Mouse (Mus musculus) forebrain, embryonic 16.5 days (tissue): ENCODE measurements around the gene Col4a2. TPM values are rescaled to one million over a fixed set of nuclear protein-coding genes. Genes with fewer than 3 reads are reported as not detected.

ENCODE experiments used
- ATAC-seq: fragments of 200-750 bp; cut with Nextera tagmentation; 2 replicates; pipeline ENCODE4 v1.8.0; 2017; ENCODE audit warnings: mild to moderate bottlenecking, moderate library complexity
- H3K27ac ChIP-seq: fragments of 300-500 bp; sonication (generic); 2 replicates; pipeline ENCODE4 v1.5.1; 2014; ENCODE audit warnings: low read length, control low read depth
- H3K27me3 ChIP-seq: fragments of 300-500 bp; sonication (generic); replicated peaks from 2 replicates; pipeline ENCODE4 v1.6.1; 2014; ENCODE audit warnings: low read length; ENCODE audit not compliant: control insufficient read depth, insufficient read depth
- H3K36me3 ChIP-seq: fragments of 300-500 bp; sonication (generic); 2 replicates; pipeline ENCODE4 v1.6.1; 2014; ENCODE audit not compliant: control insufficient read depth, insufficient read depth
- H3K4me1 ChIP-seq: fragments of 300-500 bp; sonication (generic); replicated peaks from 2 replicates; pipeline ENCODE4 v1.6.1; 2014; ENCODE audit warnings: low read length; ENCODE audit not compliant: control insufficient read depth, insufficient read depth
- H3K4me2 ChIP-seq: fragments of 300-500 bp; sonication (generic); 2 replicates; pipeline ENCODE4 v1.6.1; 2014; ENCODE audit warnings: mild to moderate bottlenecking, low read length, control low read depth
- H3K4me3 ChIP-seq: fragments of 300-500 bp; sonication (generic); replicated peaks from 2 replicates; pipeline ENCODE4 v1.5.1; 2014; ENCODE audit warnings: mild to moderate bottlenecking, low read length, control low read depth
- H3K9ac ChIP-seq: fragments of 300-500 bp; sonication (generic); replicated peaks from 2 replicates; pipeline ENCODE4 v1.6.1; 2014; ENCODE audit warnings: low read depth, low read length, control low read depth
- H3K9me3 ChIP-seq: fragments of 300-500 bp; sonication (generic); 2 replicates; pipeline ENCODE4 v1.6.1; 2016; ENCODE audit warnings: low read length; ENCODE audit not compliant: control insufficient read depth
- WGBS: fragments of 180-500 bp; shearing (Covaris S2); extraction: QIAGEN DNeasy Blood & Tissue Kit; methylation state at CpG from one replicate; pipeline ENCODE4 v1.1.7; 2014; 5-methylcytosine and 5-hydroxymethylcytosine counted together
- polyA plus RNA-seq: library from polyadenylated mRNA; unstranded; fragments of >200 nt; fragmentation: Nextera tagmentation; extraction: Ambion mirVana; gene quantifications from 2 replicates; pipeline ENCODE4 v1.2.1, GENCODE M21; 2015

Col4a2 gene
- polyA plus RNA-seq, 1 experiment from 2014 or later = 29.1 TPM

DNA sequence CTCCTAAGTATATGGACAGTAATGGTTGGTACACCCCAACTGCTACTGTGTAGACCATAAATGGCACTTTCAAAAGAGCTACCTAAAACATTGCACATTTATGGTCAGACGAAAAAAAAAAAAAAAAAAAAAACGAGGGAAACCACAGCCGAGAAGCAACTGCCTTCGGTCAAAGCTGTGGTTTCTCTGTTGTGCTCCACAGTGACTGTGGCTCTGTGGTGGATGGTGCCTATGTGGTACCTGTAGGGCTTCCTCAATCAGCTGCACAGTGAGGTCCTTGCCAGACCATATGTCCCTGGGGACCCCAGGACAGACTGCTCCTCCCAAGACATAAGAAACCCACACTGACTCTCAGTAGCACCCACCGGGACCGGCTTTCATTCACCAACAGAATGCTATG is 36.3 kb upstream of the Col4a2 start:
- WGBS = 85% methylated on average over 6 of the region's 6 CpGs
- Histone ChIP-seq H3K9ac (no peak overlapping the region), H3K27me3 (no peaks in the 10 kb centered on the region), H3K4me3 (no peak overlapping the region), H3K4me2 (no peak overlapping the region), H3K4me1 (peaks cover 9% of the 10 kb centered on the region; the same call in 1 of the 2 replicates), H3K36me3 (no peaks in the 10 kb centered on the region), H3K27ac (no peak overlapping the region), H3K9me3 (no peaks in the 10 kb centered on the region)
- ATAC-seq = no peak

- no peak for ATAC-seq
- no peak overlapping the region for H3K27ac ChIP-seq
- H3K4me1 ChIP-seq = peaks cover 9% of the 10 kb centered on the region; the same call in 1 of the 2 replicates
- WGBS = 73% methylated on average over 3 of the region's 3 CpGs
- H3K9me3 ChIP-seq = no peaks in the 10 kb centered on the region
- no peaks in the 10 kb centered on the region for H3K36me3 ChIP-seq
- no peak overlapping the region for H3K9ac ChIP-seq
- H3K4me3 ChIP-seq = no peak overlapping the region
- H3K4me2 ChIP-seq = no peak overlapping the region
- H3K27me3 ChIP-seq = no peaks in the 10 kb centered on the region
Measured at GRCm38 (mm10) chr8:11277602-11278051, 35.0 kb upstream of the Col4a2 start.

GRCm38 (mm10) chr8:11278101-11278611 is 34.4 kb upstream of the Col4a2 start:
- no peak overlapping the region for H3K4me2 ChIP-seq
- no peak overlapping the region for H3K27ac ChIP-seq
- ATAC-seq = no peak
- H3K36me3 ChIP-seq = no peaks in the 10 kb centered on the region
- peaks cover 9% of the 10 kb centered on the region; the same call in 1 of the 2 replicates for H3K4me1 ChIP-seq
- no peak overlapping the region for H3K9ac ChIP-seq
- H3K9me3 ChIP-seq = no peaks in the 10 kb centered on the region
- 43% methylated on average over 4 of the region's 4 CpGs for WGBS
- H3K27me3 ChIP-seq = no peaks in the 10 kb centered on the region
- no peak overlapping the region for H3K4me3 ChIP-seq

- 45% methylated on average over 20 of the region's 20 CpGs for WGBS
- Histone ChIP-seq H3K9me3 (no peaks in the 10 kb centered on the region), H3K4me3 (no peak overlapping the region), H3K27ac (no peak overlapping the region), H3K27me3 (no peaks in the 10 kb centered on the region), H3K4me1 (peaks cover 9% of the 10 kb centered on the region; the same call in 1 of the 2 replicates), H3K4me2 (0 out of 2 replicates have a peak overlapping the region, but pooled peaks have one; percentile 11), H3K9ac (no peak overlapping the region), H3K36me3 (no peaks in the 10 kb centered on the region)
- ATAC-seq = no peak
Measured at GRCm38 (mm10) chr8:11279296-11279826, 33.2 kb upstream of the Col4a2 start.

- Histone ChIP-seq H3K4me1 (peaks cover 9% of the 10 kb centered on the region; the same call in 1 of the 2 replicates), H3K4me3 (no peak overlapping the region), H3K27me3 (no peaks in the 10 kb centered on the region), H3K4me2 (no peak overlapping the region), H3K9ac (no peak overlapping the region), H3K27ac (no peak overlapping the region), H3K9me3 (no peaks in the 10 kb centered on the region), H3K36me3 (no peaks in the 10 kb centered on the region)
- 78% methylated on average over 10 of the region's 10 CpGs for WGBS
- ATAC-seq = no peak
Measured at GRCm38 (mm10) chr8:11280721-11281268, 31.8 kb upstream of the Col4a2 start.

- 58% methylated on average over 10 of the region's 10 CpGs for WGBS
- no peaks in the 10 kb centered on the region for H3K36me3 ChIP-seq
- H3K9me3 ChIP-seq = no peaks in the 10 kb centered on the region
- no peak overlapping the region for H3K4me2 ChIP-seq
- ATAC-seq = no peak
- H3K4me1 ChIP-seq = peaks cover 9% of the 10 kb centered on the region; the same call in 1 of the 2 replicates
- H3K4me3 ChIP-seq = no peak overlapping the region
- no peak overlapping the region for H3K27ac ChIP-seq
- H3K9ac ChIP-seq = no peak overlapping the region
- H3K27me3 ChIP-seq = no peaks in the 10 kb centered on the region
Measured at GRCm38 (mm10) chr8:11282139-11282538, 30.5 kb upstream of the Col4a2 start.

- Histone ChIP-seq H3K27me3 (no peaks in the 10 kb centered on the region), H3K9ac (no peak overlapping the region), H3K4me2 (no peak overlapping the region), H3K27ac (no peak overlapping the region), H3K36me3 (no peaks in the 10 kb centered on the region), H3K4me3 (no peak overlapping the region), H3K4me1 (peaks cover 9% of the 10 kb centered on the region; the same call in 1 of the 2 replicates), H3K9me3 (no peaks in the 10 kb centered on the region)
- ATAC-seq = no peak
- WGBS = 72% methylated on average over 7 of the region's 7 CpGs
Measured at GRCm38 (mm10) chr8:11282696-11283095, 29.9 kb upstream of the Col4a2 start.

DNA sequence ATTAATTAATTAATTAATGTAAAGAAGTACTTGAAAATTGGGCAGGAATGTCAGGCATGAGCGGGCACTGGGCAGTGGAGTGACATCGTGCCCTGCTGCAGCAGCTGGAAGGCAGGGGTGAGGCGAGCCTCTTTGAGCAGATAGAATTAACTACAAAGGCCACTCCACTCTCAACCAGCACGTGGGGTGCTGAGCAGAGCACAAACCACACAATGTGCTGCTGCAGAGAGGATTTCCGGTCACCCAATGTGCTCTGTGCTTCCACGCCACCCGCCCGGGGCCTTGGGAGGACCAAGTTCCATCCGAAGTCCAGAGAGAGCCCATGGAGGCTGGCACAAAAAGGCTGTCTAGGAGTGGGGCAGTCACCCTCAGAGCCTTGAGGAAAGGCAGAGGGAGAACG is 29.4 kb upstream of the Col4a2 start:
- H3K9ac ChIP-seq = no peak overlapping the region
- no peak overlapping the region for H3K27ac ChIP-seq
- H3K27me3 ChIP-seq = no peaks in the 10 kb centered on the region
- H3K4me1 ChIP-seq = peaks cover 4% of the 10 kb centered on the region; the same call in 1 of the 2 replicates
- H3K9me3 ChIP-seq = no peaks in the 10 kb centered on the region
- ATAC-seq = no peak
- 38% methylated on average over 10 of the region's 10 CpGs for WGBS
- no peak overlapping the region for H3K4me3 ChIP-seq
- H3K36me3 ChIP-seq = no peaks in the 10 kb centered on the region
- no peak overlapping the region for H3K4me2 ChIP-seq

DNA sequence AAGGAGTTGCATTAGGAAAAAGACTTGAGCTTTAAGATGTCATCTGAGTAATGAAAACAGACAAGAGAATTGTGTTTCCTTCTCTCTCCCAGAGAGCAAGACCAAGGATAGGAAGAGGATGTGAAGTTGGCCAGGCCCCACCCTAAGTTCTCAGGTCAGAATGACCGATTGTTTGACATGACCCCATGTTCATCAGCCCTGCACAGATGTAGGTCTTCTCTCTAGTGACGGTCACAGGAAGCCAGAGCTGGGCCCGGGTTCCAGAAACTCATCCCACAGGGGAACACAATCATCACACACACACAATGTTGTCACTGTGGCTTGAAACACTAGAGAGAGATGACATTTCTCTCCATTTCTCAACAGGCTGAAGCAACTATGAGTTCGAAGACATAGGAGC is 27.2 kb upstream of the Col4a2 start:
- no peak overlapping the region for H3K9ac ChIP-seq
- no peak overlapping the region for H3K4me2 ChIP-seq
- 89% methylated on average over 4 of the region's 4 CpGs for WGBS
- H3K36me3 ChIP-seq = no peaks in the 10 kb centered on the region
- no peak for ATAC-seq
- H3K9me3 ChIP-seq = no peaks in the 10 kb centered on the region
- H3K4me3 ChIP-seq = no peak overlapping the region
- no peaks in the 10 kb centered on the region for H3K27me3 ChIP-seq
- H3K4me1 ChIP-seq = no peaks in the 10 kb centered on the region
- no peak overlapping the region for H3K27ac ChIP-seq
